Mouse (Mus musculus) embryonic fibroblast, embryonic 13.5 days (primary cell): ENCODE measurements at regions not wholly inside any gene's neighbourhood (a gene's known extent, or its start where the extent isn't known, plus 50 kb on each side); places are given as distances from the start of the nearest gene placed in this dataset.

Experiments used
- CTCF ChIP-seq: IDR thresholded peaks from 2 replicates; pipeline ENCODE4 v1.5.1; 2011; ENCODE audit warnings: mild to moderate bottlenecking, control low read depth, low read length, moderate library complexity, borderline replicate concordance; ENCODE audit not compliant: insufficient read depth
- POLR2A ChIP-seq: IDR thresholded peaks from 2 replicates; pipeline ENCODE4 v1.6.1; 2011; ENCODE audit warnings: low read depth, mild to moderate bottlenecking, control low read depth, low read length, moderate library complexity

DNA sequence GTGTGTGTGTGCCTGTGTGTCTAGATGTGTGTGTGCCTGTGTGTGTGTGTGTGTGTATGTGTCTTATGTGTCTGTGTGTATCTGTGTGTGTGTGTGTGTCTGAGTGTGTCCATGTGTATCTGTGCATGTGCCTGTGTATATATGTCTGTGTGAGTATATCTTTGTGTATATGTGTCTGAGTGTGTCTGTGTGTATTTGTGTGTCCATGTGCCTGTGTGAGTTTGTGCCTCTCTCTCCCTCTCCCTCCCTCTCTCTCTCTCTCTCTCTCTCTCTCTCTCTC lies 234.7 kb downstream of the Cd83 start:
- TF ChIP-seq POLR2A (no peak), CTCF (no peak)
